ENCODE assay signal across 8 mouse cellular contexts in genomic region chr11:98148551-98149301, GRCm38 (mm10). TPM values are rescaled to one million over a fixed set of nuclear protein-coding genes. Genes with fewer than 3 reads are reported as not detected.
DNase-seq lines count a peak whose midpoint lies in the region; ATAC-seq and TF ChIP-seq lines count a peak whose summit lies in the region.

No protein-coding gene starts in this region.

- ATAC-seq in forebrain, embryonic 16.5 days, result 0 out of 2 replicates have a peak, but pooled peaks have one; percentile 3
- 0 out of 2 replicates have a peak, but pooled peaks have one; percentile 6 for ATAC-seq in hindbrain, embryonic 14.5 days (ENCODE audit: low FRiP score)
- ATAC-seq in midbrain, embryonic 15.5 days (replicated peaks), result peak; percentile 29; the same call in 1 of the 2 replicates

- H3K27ac ChIP-seq in bone marrow, adult 2 months (ENCODE audit: control insufficient read depth, insufficient read depth, low read depth, low read length, poor library complexity), result peak overlapping the region; percentile 76
- peak overlapping the region; percentile 96 for H3K27ac ChIP-seq in forebrain, embryonic 16.5 days (ENCODE audit: low read length)
- H3K27ac ChIP-seq in hindbrain, embryonic 14.5 days, result peak overlapping the region; percentile 95
- H3K27ac ChIP-seq in midbrain, embryonic 15.5 days, result peak overlapping the region; percentile 99

- WGBS in bone marrow, adult 2 months, result under 1% methylated on average over 45 of the region's 45 CpGs
- 4% methylated on average over 42 of the region's 45 CpGs for WGBS in forebrain, embryonic 16.5 days
- 2% methylated on average over 43 of the region's 45 CpGs for WGBS in hindbrain, embryonic 14.5 days
- WGBS in midbrain, embryonic 15.5 days, result 3% methylated on average over 42 of the region's 45 CpGs

- no peaks in the 10 kb centered on the region; the same call in 1 of the 2 replicates for H3K4me1 ChIP-seq in bone marrow, adult 2 months (ENCODE audit: control insufficient read depth, insufficient read depth, low read length)
- H3K4me1 ChIP-seq in forebrain, embryonic 16.5 days (replicated peaks; ENCODE audit: control insufficient read depth, insufficient read depth, low read length), result peaks cover 26% of the 10 kb centered on the region
- peaks cover 27% of the 10 kb centered on the region for H3K4me1 ChIP-seq in hindbrain, embryonic 14.5 days (replicated peaks; ENCODE audit: control insufficient read depth, insufficient read depth, low read length)
- H3K4me1 ChIP-seq in midbrain, embryonic 15.5 days, result peaks cover 37% of the 10 kb centered on the region

- H3K9ac ChIP-seq in forebrain, embryonic 16.5 days (replicated peaks; ENCODE audit: low read depth, low read length), result peak overlapping the region; percentile 86
- peak overlapping the region; percentile 83 for H3K9ac ChIP-seq in hindbrain, embryonic 14.5 days
- H3K9ac ChIP-seq in midbrain, embryonic 15.5 days, result peak overlapping the region; percentile 98

- no peak for TF ChIP-seq POLR2A in bone marrow, adult 2 months (IDR thresholded peaks at IDR 0.05; ENCODE audit: borderline replicate concordance, control insufficient read depth, low read depth, low read length)

- no peaks in the 10 kb centered on the region for H3K36me3 ChIP-seq in forebrain, embryonic 16.5 days (ENCODE audit: control insufficient read depth, insufficient read depth)
- H3K36me3 ChIP-seq in hindbrain, embryonic 14.5 days (replicated peaks; ENCODE audit: control insufficient read depth, insufficient read depth), result peaks cover 3% of the 10 kb centered on the region; the same call in 1 of the 2 replicates
- no peaks in the 10 kb centered on the region for H3K36me3 ChIP-seq in midbrain, embryonic 15.5 days (replicated peaks)

- DNase-seq in heart, adult 11 months, result peak; percentile 95
- DNase-seq in heart, postnatal 36 days, result no peak
- DNase-seq in hindbrain, embryonic 14.5 days (ENCODE audit: low spot score), result peak; percentile 33
- DNase-seq in liver, result peak; percentile 59
- peak; percentile 11 for DNase-seq in telencephalon, adult 2 months (ENCODE audit: low read depth, low spot score)

- intact Hi-C loops in heart, postnatal 36 days (cut with DNase I), result loop anchor here (2.0 kb wide), 2 partner anchors 34 to 122 kb away; partner anchors contain the start of gene Rpl19

- H3K4me2 ChIP-seq in forebrain, embryonic 16.5 days (ENCODE audit: low read length), result peak overlapping the region; percentile 91
- peak overlapping the region; percentile 75 for H3K4me2 ChIP-seq in hindbrain, embryonic 14.5 days (replicated peaks)
- H3K4me2 ChIP-seq in midbrain, embryonic 15.5 days, result peak overlapping the region; percentile 88

- TF ChIP-seq CTCF in bone marrow, adult 2 months (IDR thresholded peaks at IDR 0.05; ENCODE audit: control insufficient read depth, insufficient read depth, low read length), result no peak

- H3K9me3 ChIP-seq in forebrain, embryonic 16.5 days (ENCODE audit: control insufficient read depth, low read length), result no peaks in the 10 kb centered on the region
- no peaks in the 10 kb centered on the region for H3K9me3 ChIP-seq in hindbrain, embryonic 14.5 days (ENCODE audit: control insufficient read depth, low read length)
- H3K9me3 ChIP-seq in midbrain, embryonic 15.5 days, result no peaks in the 10 kb centered on the region

- H3K27me3 ChIP-seq in forebrain, embryonic 16.5 days (replicated peaks; ENCODE audit: control insufficient read depth, insufficient read depth, low read length), result no peaks in the 10 kb centered on the region
- no peaks in the 10 kb centered on the region for H3K27me3 ChIP-seq in hindbrain, embryonic 14.5 days (ENCODE audit: control insufficient read depth, insufficient read depth, low read length)
- no peaks in the 10 kb centered on the region for H3K27me3 ChIP-seq in midbrain, embryonic 15.5 days (replicated peaks)

- H3K4me3 ChIP-seq in bone marrow, adult 2 months (replicated peaks; ENCODE audit: control insufficient read depth, low read depth, low read length), result peak overlapping the region; percentile 93
- peak overlapping the region; percentile 98 for H3K4me3 ChIP-seq in forebrain, embryonic 16.5 days (replicated peaks; ENCODE audit: low read length)
- H3K4me3 ChIP-seq in hindbrain, embryonic 14.5 days (replicated peaks; ENCODE audit: low read length), result peak overlapping the region; percentile 88
- peak overlapping the region; percentile 98 for H3K4me3 ChIP-seq in midbrain, embryonic 15.5 days

RNA-seq across cellular contexts. Expression of gene Fbxl20, which starts 1.5 kb away (rescaled TPM):
- 10 to 100 TPM; 20.3 to 27.1 TPM for total RNA-seq in heart, postnatal 36 days (2021)
- 7.8 and 10.1 TPM in 2 replicates for polyA plus RNA-seq in bone marrow, adult 2 months (2011; ENCODE audit: insufficient read depth, insufficient read length, low replicate concordance, missing spikeins)
- 28.0 and 32.1 TPM in 2 replicates for polyA plus RNA-seq in forebrain, embryonic 16.5 days (2015; fragmentation: Nextera tagmentation; extraction: Ambion mirVana)
- polyA plus RNA-seq in hindbrain, embryonic 14.5 days (2014; fragmentation: Nextera tagmentation; extraction: Ambion mirVana), result 18.6 and 19.1 TPM in 2 replicates
- 32.8 and 33.2 TPM in 2 replicates for polyA plus RNA-seq in midbrain, embryonic 15.5 days (2015; fragmentation: Nextera tagmentation; extraction: Ambion mirVana)

RNA-seq across cellular contexts. Expression of gene Med1, which starts 44.4 kb away (rescaled TPM):
- total RNA-seq in heart, postnatal 36 days (2021), result 10 to 100 TPM; 38.0 to 40.6 TPM
- 12.3 and 20.8 TPM in 2 replicates for polyA plus RNA-seq in bone marrow, adult 2 months (2011; ENCODE audit: insufficient read depth, insufficient read length, low replicate concordance, missing spikeins)
- 67.7 and 75.3 TPM in 2 replicates for polyA plus RNA-seq in forebrain, embryonic 16.5 days (2015; fragmentation: Nextera tagmentation; extraction: Ambion mirVana)
- polyA plus RNA-seq in hindbrain, embryonic 14.5 days (2014; fragmentation: Nextera tagmentation; extraction: Ambion mirVana), result 53.2 and 54.7 TPM in 2 replicates
- 57.4 and 57.8 TPM in 2 replicates for polyA plus RNA-seq in midbrain, embryonic 15.5 days (2015; fragmentation: Nextera tagmentation; extraction: Ambion mirVana)

RNA-seq across cellular contexts. Expression of gene Cdk12, which starts 54.1 kb away (rescaled TPM):
- 10 to 100 TPM; 22.5 to 25.2 TPM for total RNA-seq in heart, postnatal 36 days (2021)
- 22.0 and 34.8 TPM in 2 replicates for polyA plus RNA-seq in bone marrow, adult 2 months (2011; ENCODE audit: insufficient read depth, insufficient read length, low replicate concordance, missing spikeins)
- 11.6 and 12.3 TPM in 2 replicates for polyA plus RNA-seq in forebrain, embryonic 16.5 days (2015; fragmentation: Nextera tagmentation; extraction: Ambion mirVana)
- polyA plus RNA-seq in hindbrain, embryonic 14.5 days (2014; fragmentation: Nextera tagmentation; extraction: Ambion mirVana), result 7.9 and 10.3 TPM in 2 replicates
- 9.5 and 9.7 TPM in 2 replicates for polyA plus RNA-seq in midbrain, embryonic 15.5 days (2015; fragmentation: Nextera tagmentation; extraction: Ambion mirVana)

Comparison
In these comparisons a context has a peak if more than half of its experiments do, and no peak if none do; other contexts are left out.
1. DNase-seq: peak in heart, adult 11 months (single experiment), hindbrain, embryonic 14.5 days (single experiment), liver (single experiment) and telencephalon, adult 2 months (single experiment); none in heart, postnatal 36 days (0 of 2).
2. Peak in every context shown above with its lines, with median percentiles within 50 percentile points of each other: H3K27ac ChIP-seq, H3K4me3 ChIP-seq, ATAC-seq, H3K4me2 ChIP-seq and H3K9ac ChIP-seq.